Mouse (Mus musculus): ENCODE results near the gene Celsr1.

Gene Celsr1

GRCm38 (mm10) chr15:86033191-86033841 lies at the start of gene Celsr1:
Celsr1 (minus strand) TSS chr15:86033777.
- DNase-seq: no peak

- peak; percentile 38 to 57 for DNase-seq
Observed at GRCm38 (mm10) chr15:86083261-86083741, 49.7 kb upstream of the Celsr1 start.

- peak; percentile 85 to 87 for DNase-seq
Observed at GRCm38 (mm10) chr15:86082551-86082961, 49.0 kb upstream of the Celsr1 start.

GRCm38 (mm10) chr15:86081654-86082053 lies 48.1 kb upstream of the Celsr1 start:
- no peak for DNase-seq

- DNase-seq: no peak
Observed at GRCm38 (mm10) chr15:86080408-86080807, 46.8 kb upstream of the Celsr1 start.

GRCm38 (mm10) chr15:86079876-86080275 lies 46.3 kb upstream of the Celsr1 start:
- DNase-seq: no peak

GRCm38 (mm10) chr15:86079467-86079866 lies 45.9 kb upstream of the Celsr1 start:
- DNase-seq: no peak

- no peak for DNase-seq
Observed at GRCm38 (mm10) chr15:86078481-86079216, 45.1 kb upstream of the Celsr1 start.

- no peak for DNase-seq
Observed at GRCm38 (mm10) chr15:86077934-86078333, 44.4 kb upstream of the Celsr1 start.

- no peak for DNase-seq
Observed at GRCm38 (mm10) chr15:86076378-86076777, 42.8 kb upstream of the Celsr1 start.

GRCm38 (mm10) chr15:86076048-86076315 lies 42.4 kb upstream of the Celsr1 start:
- no peak for DNase-seq

- DNase-seq: no peak
Observed at GRCm38 (mm10) chr15:86075305-86076047, 41.9 kb upstream of the Celsr1 start.

- no peak for DNase-seq
Observed at GRCm38 (mm10) chr15:86074171-86074937, 40.8 kb upstream of the Celsr1 start.

GRCm38 (mm10) chr15:86071166-86071565 lies 37.6 kb upstream of the Celsr1 start:
- DNase-seq: no peak

- no peak for DNase-seq
Observed at GRCm38 (mm10) chr15:86070368-86070767, 36.8 kb upstream of the Celsr1 start.

GRCm38 (mm10) chr15:86069011-86069791 lies 35.6 kb upstream of the Celsr1 start:
- DNase-seq: peak; percentile 62 to 70

GRCm38 (mm10) chr15:86067941-86068495 lies 34.4 kb upstream of the Celsr1 start:
- DNase-seq: no peak

- DNase-seq: no peak
Observed at GRCm38 (mm10) chr15:86067581-86067910, 34.0 kb upstream of the Celsr1 start.

- DNase-seq: no peak
Observed at GRCm38 (mm10) chr15:86066836-86067580, 33.4 kb upstream of the Celsr1 start.

GRCm38 (mm10) chr15:86065367-86065766 lies 31.8 kb upstream of the Celsr1 start:
- DNase-seq: no peak

- DNase-seq: no peak
Observed at GRCm38 (mm10) chr15:86064850-86065229, 31.3 kb upstream of the Celsr1 start.

Data from cerebellum, adult 18-20 months (tissue).